Mouse (Mus musculus) left cerebral cortex, postnatal 36 days (tissue): ENCODE data around the gene AI464131. TPM values are rescaled to one million over a fixed set of nuclear protein-coding genes. Genes with fewer than 3 reads are reported as not detected.
"Not testable (repeated sequence)": the region's sequence is repeated elsewhere in the genome, so short reads cannot be mapped to it uniquely, and the experiment has no call there.

ENCODE experiments used
- DNase-seq, 2 experiments: peaks; one replicate each; pipeline ENCODE4 v3.0.0; 2021 to 2022; ENCODE audit warnings: low spot score in 2 of 2, mixed read lengths in 1 of 2
- intact Hi-C: fragments of 180-260 bp; cut with DNase I; formaldehyde crosslinking; loops from one replicate; pipeline ENCODE4 v1.15.1; 2025
- total RNA-seq, 2 experiments: library from RNA; stranded (reverse); gene quantifications; 2 replicates each; pipeline ENCODE4 v1.2.3; 2021

The AI464131 gene
- total RNA-seq, 2 experiments from 2014 or later, result 31.8 to 32.1 TPM

DNA sequence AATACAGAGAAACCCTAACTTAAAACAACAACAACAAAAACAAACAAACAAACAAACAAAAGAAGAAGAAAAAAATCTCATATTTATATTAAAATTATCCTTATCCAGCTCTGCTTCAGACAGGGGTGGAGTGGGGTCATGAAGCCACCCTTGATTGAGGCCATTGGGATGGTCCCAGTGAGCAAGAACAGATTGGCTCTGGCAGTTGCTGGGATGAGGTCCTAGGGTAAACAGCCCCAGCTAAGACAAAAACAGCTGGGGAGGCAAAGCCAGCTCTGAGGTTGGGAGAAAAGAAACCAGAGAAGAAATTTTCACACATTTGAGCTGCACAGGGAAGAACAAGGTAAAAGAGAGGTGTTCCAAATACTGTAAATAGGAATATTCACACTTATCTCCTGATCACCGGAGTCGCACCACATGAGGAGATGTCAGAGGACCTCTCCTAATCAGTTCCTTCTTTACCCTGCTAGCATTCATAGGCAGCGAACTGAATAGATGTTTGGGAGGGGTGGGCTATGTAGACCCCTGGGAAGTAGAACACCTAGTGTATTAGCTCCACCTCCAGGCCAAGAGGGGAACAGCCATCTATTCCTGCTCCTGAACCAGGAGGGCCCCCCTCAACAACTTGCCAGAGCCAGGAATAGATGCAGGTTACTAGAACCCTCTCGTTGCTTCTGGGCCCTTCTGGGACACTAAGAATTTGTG lies 24.0 kb downstream of the AI464131 start:
- intact Hi-C loops, result no loop called here

DNA sequence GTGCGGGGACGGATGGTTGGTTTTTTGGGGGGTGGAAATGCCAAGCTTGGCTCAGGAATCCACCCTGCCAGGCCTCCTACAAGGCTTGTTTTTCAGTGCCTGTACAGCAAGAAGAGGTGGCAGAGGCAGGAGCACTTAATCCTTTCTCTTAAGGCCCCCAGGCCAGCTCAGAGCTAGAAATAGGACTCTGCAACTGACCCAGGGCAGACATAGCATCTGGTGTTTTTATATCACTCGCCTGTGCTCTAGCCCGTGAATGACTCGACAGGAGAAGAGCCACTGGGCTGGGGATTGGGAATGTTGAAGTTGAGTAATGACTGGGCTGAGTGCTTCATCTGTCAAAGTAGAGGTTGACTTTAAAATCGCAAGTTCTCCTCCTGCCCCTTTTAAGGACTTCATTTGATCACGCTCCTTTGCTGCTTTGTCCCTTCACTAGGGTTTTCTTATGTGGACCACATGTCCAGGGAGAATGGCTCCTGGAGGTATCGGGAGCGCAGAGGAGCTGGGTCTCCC lies 25.2 kb downstream of the AI464131 start:
- intact Hi-C loops, result no loop called here
- no peak for DNase-seq

More for the DNA sequence above, 24.0 kb downstream of the AI464131 start:
- no peak for DNase-seq

DNA sequence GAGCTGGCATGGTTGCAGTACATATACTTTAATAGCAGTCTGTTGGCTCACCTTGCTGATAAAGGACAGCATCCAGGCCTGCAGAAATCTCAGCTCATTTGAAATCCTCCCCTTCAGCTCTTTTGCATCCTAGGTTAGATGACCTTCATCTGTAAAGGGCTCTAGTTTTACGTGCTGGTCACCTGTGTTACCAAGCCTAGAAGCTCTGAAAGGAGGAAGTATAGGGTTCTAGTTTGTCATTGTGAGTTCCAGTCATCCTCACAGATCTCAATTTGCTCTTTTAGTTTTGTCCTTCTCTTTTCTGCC lies 31.5 kb downstream of the AI464131 start:
- no peak for DNase-seq
- intact Hi-C loops, result no loop called here

DNA sequence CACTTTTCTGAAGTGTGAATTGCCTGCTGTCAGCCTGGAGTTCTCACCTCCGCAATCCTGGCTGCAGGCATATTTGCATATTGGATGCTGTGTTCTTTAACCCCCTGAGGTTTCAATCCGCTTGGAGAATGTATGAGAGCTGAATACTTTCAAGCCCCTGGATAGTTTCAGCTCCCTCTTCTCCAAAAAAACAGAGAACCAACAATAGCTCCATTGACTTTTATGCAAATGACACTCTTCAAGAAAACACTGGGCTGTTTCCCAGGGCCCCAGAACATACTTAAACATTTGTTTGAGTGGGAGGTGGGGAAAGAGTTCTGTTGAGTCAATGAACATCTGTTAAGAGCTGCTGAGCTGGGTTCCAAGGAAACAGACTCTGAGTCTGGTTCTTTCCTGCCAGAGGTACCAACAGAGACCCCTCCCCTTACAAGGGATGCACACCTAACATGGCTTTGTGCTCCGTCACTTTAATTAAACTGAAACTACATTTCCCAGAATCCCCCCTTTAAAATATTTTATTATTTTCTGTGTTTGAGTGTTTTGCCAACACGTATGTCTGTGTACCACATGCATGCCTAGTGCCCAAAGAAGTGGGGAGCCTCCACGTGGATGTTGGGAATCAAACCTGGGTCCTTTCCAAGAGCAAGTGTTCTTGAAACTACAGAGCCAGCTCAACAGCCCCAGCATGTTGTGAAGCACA lies 32.0 kb downstream of the AI464131 start:
- intact Hi-C loops, result no loop called here
- DNase-seq, result peak; percentile 56 to 62

DNA sequence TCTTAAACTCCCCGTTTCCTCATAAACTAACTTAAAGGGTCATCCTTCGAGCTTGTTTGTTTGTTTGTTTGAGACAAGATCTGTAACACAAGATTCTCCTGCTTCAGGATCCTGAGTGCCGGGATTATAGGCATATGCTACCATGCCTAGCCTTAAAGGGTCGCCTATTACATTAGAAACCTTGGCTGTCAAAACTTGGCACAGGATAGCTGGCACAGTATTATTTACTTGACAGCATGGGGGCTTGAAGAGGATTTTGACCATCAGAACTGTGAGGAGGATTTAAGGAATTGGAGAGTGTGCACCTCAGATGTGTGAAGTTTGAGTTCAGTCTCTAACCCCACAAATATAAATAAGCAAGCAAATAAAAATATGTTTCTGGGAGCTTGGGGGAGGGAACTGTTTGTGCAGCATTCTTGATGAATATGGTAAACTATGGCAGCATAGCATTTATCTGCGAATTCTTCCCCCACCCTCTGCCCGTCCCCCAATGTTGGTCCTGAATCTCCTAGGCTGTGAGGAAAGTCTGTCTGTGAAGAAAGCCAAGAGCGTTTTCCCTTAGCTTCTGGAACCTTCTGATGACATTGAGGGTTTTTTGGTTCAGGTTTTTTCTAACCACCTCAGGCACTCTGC lies 32.7 kb downstream of the AI464131 start:
- DNase-seq, result no peak
- intact Hi-C loops, result no loop called here

DNA sequence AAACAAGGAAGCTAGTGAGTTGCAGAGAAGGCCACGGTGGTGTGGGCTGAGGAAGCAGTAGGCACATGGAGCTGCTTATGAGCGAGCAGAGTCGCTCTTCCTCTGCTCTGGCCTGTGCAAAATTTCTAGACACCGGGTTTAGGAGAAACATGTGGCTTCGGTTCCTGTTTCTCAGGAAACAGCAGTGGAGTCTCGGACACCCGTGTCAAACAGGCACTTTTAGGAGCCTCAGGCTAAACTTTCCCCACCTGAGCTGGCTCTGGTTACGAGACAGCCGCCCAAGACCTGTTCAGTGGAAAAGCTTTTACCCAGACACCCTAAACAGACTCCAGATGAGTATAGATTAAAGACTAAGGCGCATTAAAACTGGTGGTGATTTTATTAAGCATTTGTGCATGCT lies 33.7 kb downstream of the AI464131 start:
- no peak for DNase-seq
- intact Hi-C loops, result loop anchor here (2.0 kb wide), 1 partner anchor 146 kb away; no protein-coding TSS in a partner anchor

DNA sequence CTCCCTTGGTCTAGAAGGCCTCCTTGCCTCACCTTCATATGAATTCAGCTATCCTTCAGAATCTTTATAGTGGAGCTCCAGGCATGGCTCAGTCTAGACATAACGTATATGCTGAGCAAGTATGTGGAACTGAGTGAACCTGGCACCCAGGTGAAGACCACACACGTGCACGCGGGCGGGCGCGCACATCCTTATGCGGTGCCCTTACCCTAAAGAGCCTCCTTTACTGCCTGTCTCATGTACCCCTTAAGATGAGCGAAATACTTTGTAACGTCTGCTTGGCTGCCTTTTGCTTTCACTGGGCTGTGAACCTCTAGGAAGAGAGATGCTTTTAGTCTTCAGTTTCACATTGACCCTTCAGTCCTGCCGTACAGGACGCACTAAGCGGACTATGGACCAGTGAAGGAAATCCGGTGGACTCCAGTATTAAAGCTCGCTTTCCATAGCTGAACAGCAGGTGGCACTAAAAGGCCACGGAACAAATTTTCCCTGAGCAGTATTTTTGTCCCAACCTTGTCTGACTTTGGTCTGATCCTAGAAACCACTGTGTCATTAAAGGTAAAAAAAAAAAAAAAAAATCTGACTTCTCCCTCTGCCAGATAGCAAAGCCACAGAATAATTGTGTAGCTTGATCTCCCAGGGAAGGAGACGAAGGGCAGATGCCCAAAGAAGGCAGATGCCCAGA lies 34.3 kb downstream of the AI464131 start:
- intact Hi-C loops, result loop anchor here (1.0 to 2.0 kb wide), 2 partner anchors 146 to 239 kb away; no protein-coding TSS in a partner anchor
- peak; percentile 33 to 68 for DNase-seq

DNA sequence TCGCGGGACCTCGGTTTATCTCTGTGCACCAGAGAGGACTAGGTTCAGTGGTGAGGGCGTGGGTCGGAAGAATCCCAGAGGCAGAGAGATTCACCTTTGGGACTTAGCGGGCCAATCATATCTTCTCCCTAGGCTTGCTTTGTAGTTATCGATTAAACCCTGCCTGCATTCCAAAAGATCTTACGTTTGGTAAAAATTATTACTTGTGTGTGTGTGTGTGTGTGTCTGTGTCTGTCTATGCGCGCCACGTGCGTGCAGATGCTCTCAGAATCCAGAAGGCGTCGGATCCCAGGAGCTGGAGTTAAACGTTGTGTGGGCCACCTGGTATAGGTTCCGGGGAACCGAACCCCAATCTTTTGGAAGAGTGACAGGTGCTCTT lies 37.6 kb downstream of the AI464131 start:
- DNase-seq, result no peak
- intact Hi-C loops, result no loop called here

DNA sequence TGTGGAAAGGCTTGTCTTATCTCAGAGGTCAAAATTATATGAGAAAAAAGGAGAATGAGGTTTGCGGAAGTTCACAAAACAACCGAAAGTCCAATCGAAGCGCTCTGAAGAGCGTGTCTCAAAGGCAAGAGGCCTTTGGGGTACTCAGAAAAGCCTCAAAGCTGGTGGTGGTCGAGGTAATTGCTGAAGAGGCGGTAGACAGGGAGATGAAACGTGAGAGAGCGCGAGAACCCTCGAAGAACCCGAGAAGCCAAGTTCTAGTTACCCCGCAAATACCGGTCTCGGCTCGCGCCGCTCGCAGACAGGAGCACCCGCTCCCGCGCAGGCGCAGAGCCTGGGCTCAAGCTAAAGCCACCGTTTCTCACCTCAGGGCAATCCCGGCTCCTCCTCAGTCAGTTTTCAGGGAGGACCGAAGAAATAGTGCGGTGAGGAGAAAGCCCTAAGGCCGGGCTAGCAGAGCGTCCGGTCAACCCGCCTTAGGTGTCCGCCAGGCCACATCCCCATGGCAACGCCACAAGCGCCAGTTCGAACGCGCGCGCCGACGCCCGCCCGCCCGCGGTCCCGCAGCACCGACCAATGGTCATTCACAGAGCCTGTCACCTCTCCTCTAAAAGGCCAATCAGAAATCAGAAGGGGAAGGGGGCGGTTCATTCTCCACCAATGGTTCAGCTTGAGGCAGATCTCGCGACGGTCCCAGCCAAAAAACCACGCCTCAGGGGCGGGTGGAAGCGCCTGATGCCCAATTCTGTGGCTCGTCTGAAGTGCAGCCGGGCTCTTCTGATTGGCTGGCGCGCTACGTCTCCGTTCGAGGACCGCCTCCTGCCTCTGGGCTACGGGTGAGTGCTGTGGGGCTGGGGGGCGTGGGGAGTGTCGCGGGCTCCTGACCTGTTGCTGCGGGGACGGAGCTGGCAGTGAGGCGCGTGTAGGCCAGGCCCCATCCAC lies 38.3 kb downstream of the AI464131 start, which contains the start of the genes Kif24 and Nudt2:
Gene Kif24, minus strand, starts transcription at position 543 of the 942 bp plus-strand sequence.
Gene Nudt2, plus strand, starts transcription at position 807 of the 942 bp plus-strand sequence.
- intact Hi-C loops, result no loop called here
- peak; percentile 96 to 97 for DNase-seq

DNA sequence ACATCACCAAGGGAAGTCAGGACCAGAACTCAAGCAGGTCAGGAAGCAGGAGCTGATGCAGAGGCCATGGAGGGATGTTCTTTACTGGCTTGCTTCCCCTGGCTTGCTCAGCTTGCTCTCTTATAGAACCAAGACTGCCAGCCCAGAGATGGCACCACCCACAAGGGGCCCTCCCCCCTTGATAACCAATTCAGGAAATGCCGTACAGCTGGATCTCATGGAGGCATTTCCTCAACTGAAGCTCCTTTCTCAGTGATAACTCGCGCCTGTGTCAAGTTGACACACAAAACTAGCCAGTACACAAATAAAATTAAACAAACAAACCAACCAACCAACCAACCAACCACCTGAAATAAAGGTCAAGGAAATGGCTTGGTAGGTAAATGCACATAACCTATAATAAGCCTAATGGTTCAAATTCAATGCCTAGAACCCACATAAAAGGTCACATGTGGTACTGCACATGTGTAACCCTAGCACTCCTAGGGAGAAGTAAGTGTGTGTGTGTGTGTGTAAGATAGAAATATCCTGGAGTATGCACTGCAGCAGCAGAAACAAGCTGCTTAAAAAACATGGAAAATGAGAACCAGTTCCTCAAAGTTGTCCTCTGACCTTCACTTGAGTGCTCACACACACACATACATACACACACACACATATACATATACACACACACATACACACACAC lies 39.7 kb downstream of the AI464131 start:
- DNase-seq, intact Hi-C loops: not testable (repeated sequence)

DNA sequence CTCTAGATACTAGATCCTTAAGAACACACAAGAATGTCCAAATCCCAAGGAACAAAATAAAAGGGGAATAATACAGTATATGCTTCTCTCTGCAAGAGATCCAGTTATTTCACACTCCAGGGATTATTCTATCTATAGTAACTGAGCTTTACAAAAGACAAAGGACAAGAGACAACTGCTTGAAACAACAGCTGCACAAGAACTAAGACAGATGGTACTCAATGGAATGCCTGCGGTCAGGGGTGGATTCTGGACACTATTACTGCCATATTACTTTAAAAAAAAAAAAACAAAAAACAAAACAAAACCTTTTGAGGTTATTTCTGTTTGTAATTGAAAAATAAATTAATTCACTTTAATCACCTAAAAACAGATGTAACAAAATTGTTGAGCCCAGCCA lies 42.2 kb downstream of the AI464131 start:
- intact Hi-C loops, result no loop called here
- DNase-seq, result no peak

DNA sequence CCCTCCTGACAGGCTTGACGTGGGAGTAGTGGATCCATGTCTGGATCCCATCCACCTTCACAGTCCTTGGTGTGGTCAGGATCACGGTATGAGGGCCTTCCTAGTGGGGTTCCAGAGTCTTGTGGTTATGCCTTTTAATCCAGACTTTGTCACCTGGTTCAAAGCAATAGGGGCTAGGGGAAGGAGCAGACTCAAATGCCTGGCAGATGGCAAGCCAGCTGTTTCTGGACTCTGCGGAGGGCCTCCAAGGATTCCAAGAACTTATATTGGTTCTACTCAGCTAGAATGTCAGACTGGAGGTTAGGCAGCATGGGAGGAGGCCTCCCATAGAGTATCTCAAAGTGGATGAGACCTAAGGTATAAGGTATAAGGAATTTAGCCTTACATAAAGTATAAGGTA lies 55.3 kb downstream of the AI464131 start:
- DNase-seq, result no peak
- intact Hi-C loops, result no loop called here

Other genes with a start within 250 kb of the AI464131 start
- 10 to 100 TPM; 36.9 to 43.3 TPM for gene Ubap2, start 227.9 kb downstream of the AI464131 start, total RNA-seq
- 10 to 100 TPM; 41.9 to 43.5 TPM for gene Dcaf12, start 188.2 kb downstream of the AI464131 start, total RNA-seq
- 10 to 100 TPM; 50.0 to 53.9 TPM for gene Ubap1, start 154.1 kb downstream of the AI464131 start, total RNA-seq
- gene Kif24, start 38.2 kb downstream of the AI464131 start, total RNA-seq, result 1 to 10 TPM; 1.2 to 1.8 TPM
- 10 to 100 TPM; 27.1 to 30.1 TPM for gene Nudt2, start 37.9 kb downstream of the AI464131 start, total RNA-seq
- gene 1110017D15Rik, start 14.3 kb upstream of the AI464131 start, total RNA-seq, result 1 to 10 TPM; 3.4 to 5.9 TPM
- gene Fam219a, start 66.5 kb upstream of the AI464131 start, total RNA-seq, result 100 to 1,000 TPM; 194 to 219 TPM
- 1 to 10 TPM; 9.4 to 10.0 TPM for gene Dnaic1, start 66.7 kb upstream of the AI464131 start, total RNA-seq
- gene Enho, start 137.2 kb upstream of the AI464131 start, total RNA-seq, result 10 to 100 TPM; 60.1 to 71.2 TPM
- gene Cntfr, start 194.0 kb upstream of the AI464131 start, total RNA-seq, result 100 to 1,000 TPM; 106 to 115 TPM
- 10 to 100 TPM; 35.6 to 39.2 TPM for gene Il11ra1, start 196.9 kb upstream of the AI464131 start, total RNA-seq
- 10 to 100 TPM; 27.8 to 33.2 TPM for gene Rpp25l, start 210.5 kb upstream of the AI464131 start, total RNA-seq
- 100 to 1,000 TPM; 159 to 187 TPM for gene Dctn3, start 220.1 kb upstream of the AI464131 start, total RNA-seq
- under 1 TPM in 1 of 2 experiments, not detected in 1; 0.36 TPM for gene Arid3c, start 228.1 kb upstream of the AI464131 start, total RNA-seq